Mouse (Mus musculus) liver, embryonic 16.5 days (tissue): Measurements from ENCODE around the gene Naip1. TPM values are rescaled to one million over a fixed set of nuclear protein-coding genes. Genes with fewer than 3 reads are reported as not detected.
"Not testable (repeated sequence)": the region's sequence is repeated elsewhere in the genome, so short reads cannot be mapped to it uniquely, and the experiment has no call there.

Source experiments
- ATAC-seq: fragments of 200-750 bp; cut with Nextera tagmentation; 2 replicates; pipeline ENCODE4 v1.8.0; 2017; ENCODE audit warnings: low read depth, mild to moderate bottlenecking, moderate number of reproducible peaks, moderate library complexity
- H3K27ac ChIP-seq: fragments of 300-500 bp; sonication (generic); 2 replicates; pipeline ENCODE4 v1.5.1; 2014; ENCODE audit warnings: mild to moderate bottlenecking, low read length
- H3K27me3 ChIP-seq: fragments of 300-500 bp; sonication (generic); 2 replicates; pipeline ENCODE4 v1.6.1; 2014; ENCODE audit warnings: low read depth, low read length, mixed read lengths; ENCODE audit not compliant: control insufficient read depth, insufficient read depth
- H3K36me3 ChIP-seq: fragments of 300-500 bp; sonication (generic); 2 replicates; pipeline ENCODE4 v1.6.1; 2014; ENCODE audit warnings: mild to moderate bottlenecking; ENCODE audit not compliant: control insufficient read depth, insufficient read depth
- H3K4me1 ChIP-seq: fragments of 300-500 bp; sonication (generic); 2 replicates; pipeline ENCODE4 v1.6.1; 2014; ENCODE audit warnings: low read depth, low read length, mixed read lengths; ENCODE audit not compliant: control insufficient read depth
- H3K4me2 ChIP-seq: fragments of 300-500 bp; sonication (generic); 2 replicates; pipeline ENCODE4 v1.6.1; 2014; ENCODE audit warnings: low read depth, low read length, mixed read lengths
- H3K4me3 ChIP-seq: fragments of 300-500 bp; sonication (generic); 2 replicates; pipeline ENCODE4 v1.5.1; 2014; ENCODE audit warnings: low read depth, mild to moderate bottlenecking, low read length
- H3K9ac ChIP-seq: fragments of 300-500 bp; sonication (generic); 2 replicates; pipeline ENCODE4 v1.6.1; 2014; ENCODE audit warnings: low read depth, low read length
- H3K9me3 ChIP-seq: fragments of 300-500 bp; sonication (generic); replicated peaks from 2 replicates; pipeline ENCODE4 v1.6.1; 2016; ENCODE audit warnings: low read length; ENCODE audit not compliant: control insufficient read depth
- WGBS: fragments of 180-500 bp; shearing (Covaris S2); extraction: QIAGEN DNeasy Blood & Tissue Kit; methylation state at CpG from one replicate; pipeline ENCODE4 v1.1.7; 2014; ENCODE audit not compliant: insufficient replicate concordance; 5-methylcytosine and 5-hydroxymethylcytosine counted together
- polyA plus RNA-seq: library from polyadenylated mRNA; unstranded; fragments of >200 nt; fragmentation: Nextera tagmentation; extraction: Ambion mirVana; gene quantifications from 2 replicates; pipeline ENCODE4 v1.2.1, GENCODE M21; 2015

Gene Naip1
- 0.08 TPM in 1 of 2 replicates, not detected in the other for polyA plus RNA-seq

DNA sequence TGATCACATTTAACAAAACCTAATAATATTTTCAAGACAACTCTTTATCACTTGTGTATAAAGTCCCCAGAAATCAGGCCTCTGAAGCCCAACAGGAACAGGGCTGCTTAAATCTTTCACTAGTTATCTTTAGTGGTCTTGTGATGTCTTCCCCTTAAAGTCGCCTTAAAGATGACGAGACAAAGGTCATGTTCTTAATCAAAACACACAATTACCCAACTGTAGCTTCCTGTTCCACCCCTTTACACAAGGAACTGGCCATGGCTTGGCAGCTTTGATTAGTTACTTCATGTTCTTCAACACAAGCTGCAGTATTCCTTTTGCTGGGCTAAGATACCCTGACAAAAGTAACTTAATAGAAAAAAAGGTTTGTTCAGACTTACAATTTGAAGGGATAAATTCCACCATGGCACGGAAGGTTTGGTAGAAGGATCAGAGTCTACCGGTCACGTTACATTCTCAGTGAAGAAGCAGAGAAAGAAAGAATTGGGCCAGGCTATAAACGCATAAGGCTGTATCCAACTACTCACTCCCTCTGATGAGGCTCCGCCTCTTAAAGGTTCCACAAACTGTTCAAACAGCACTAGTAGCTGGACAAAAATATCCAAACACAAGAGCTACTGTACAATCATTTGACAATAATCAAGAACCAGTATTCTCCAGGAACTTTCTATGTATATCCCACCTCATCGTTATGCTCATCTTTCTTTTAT lies at the start of gene Naip1:
Gene Naip1, minus strand, starts transcription at position 455 of the 713 bp plus-strand sequence.
- 57% methylated on average over 8 of the region's 8 CpGs for WGBS
- ATAC-seq, H3K4me1 ChIP-seq, H3K9ac ChIP-seq, H3K4me3 ChIP-seq, H3K27me3 ChIP-seq, H3K27ac ChIP-seq, H3K4me2 ChIP-seq, H3K36me3 ChIP-seq, H3K9me3 ChIP-seq: not testable (repeated sequence)

GRCm38 (mm10) chr13:100499625-100500024 lies 47.0 kb upstream of the Naip1 start:
- H3K4me2 ChIP-seq, H3K27ac ChIP-seq, H3K9ac ChIP-seq, H3K27me3 ChIP-seq, H3K36me3 ChIP-seq, H3K9me3 ChIP-seq, H3K4me3 ChIP-seq, H3K4me1 ChIP-seq, ATAC-seq: not testable (repeated sequence)

GRCm38 (mm10) chr13:100495337-100495736 lies 42.7 kb upstream of the Naip1 start:
- Histone ChIP-seq H3K4me3 (no peak overlapping the region), H3K9me3 (no peaks in the 10 kb centered on the region), H3K4me1 (peaks cover 12% of the 10 kb centered on the region), H3K36me3 (no peaks in the 10 kb centered on the region), H3K27me3 (no peaks in the 10 kb centered on the region), H3K27ac (no peak overlapping the region), H3K9ac (no peak overlapping the region), H3K4me2 (no peak overlapping the region)
- ATAC-seq: no peak
- WGBS: 47% methylated on average over 4 of the region's 4 CpGs

DNA sequence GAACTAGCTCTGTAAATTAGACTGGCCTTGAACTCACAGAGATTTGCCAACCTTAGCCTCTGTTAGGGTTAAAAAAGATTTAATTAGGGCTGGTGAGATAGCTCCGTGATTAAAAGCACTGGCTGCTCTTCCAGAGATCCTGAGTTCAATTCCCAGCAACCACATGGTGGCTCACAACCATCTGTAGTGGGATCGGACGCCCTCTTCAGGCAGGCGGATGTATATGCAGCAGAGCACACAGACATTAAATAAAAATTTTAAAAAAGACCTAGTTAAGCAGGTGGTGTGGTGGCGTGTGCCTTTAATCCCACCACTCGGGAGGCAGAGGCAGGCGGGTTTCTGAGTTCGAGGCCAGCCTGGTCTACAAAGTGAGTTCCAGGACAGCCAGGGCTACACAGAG lies 41.7 kb upstream of the Naip1 start:
- H3K36me3 ChIP-seq, ATAC-seq, H3K9ac ChIP-seq, H3K4me2 ChIP-seq, H3K27me3 ChIP-seq, H3K9me3 ChIP-seq, H3K27ac ChIP-seq, H3K4me3 ChIP-seq: not testable (repeated sequence)
- peaks cover 12% of the 10 kb centered on the region for H3K4me1 ChIP-seq
- WGBS: 54% methylated on average over 8 of the region's 8 CpGs

- 39% methylated on average over 8 of the region's 8 CpGs for WGBS
- no peak overlapping the region for H3K27ac ChIP-seq
- peaks cover 12% of the 10 kb centered on the region for H3K4me1 ChIP-seq
- no peak overlapping the region for H3K4me3 ChIP-seq
- no peaks in the 10 kb centered on the region for H3K9me3 ChIP-seq
- H3K36me3 ChIP-seq: no peaks in the 10 kb centered on the region
- no peak overlapping the region for H3K9ac ChIP-seq
- ATAC-seq: no peak
- no peak overlapping the region for H3K4me2 ChIP-seq
- H3K27me3 ChIP-seq: no peaks in the 10 kb centered on the region
These were observed 40.6 kb upstream of the Naip1 start for GRCm38 (mm10) chr13:100493313-100493712.

DNA sequence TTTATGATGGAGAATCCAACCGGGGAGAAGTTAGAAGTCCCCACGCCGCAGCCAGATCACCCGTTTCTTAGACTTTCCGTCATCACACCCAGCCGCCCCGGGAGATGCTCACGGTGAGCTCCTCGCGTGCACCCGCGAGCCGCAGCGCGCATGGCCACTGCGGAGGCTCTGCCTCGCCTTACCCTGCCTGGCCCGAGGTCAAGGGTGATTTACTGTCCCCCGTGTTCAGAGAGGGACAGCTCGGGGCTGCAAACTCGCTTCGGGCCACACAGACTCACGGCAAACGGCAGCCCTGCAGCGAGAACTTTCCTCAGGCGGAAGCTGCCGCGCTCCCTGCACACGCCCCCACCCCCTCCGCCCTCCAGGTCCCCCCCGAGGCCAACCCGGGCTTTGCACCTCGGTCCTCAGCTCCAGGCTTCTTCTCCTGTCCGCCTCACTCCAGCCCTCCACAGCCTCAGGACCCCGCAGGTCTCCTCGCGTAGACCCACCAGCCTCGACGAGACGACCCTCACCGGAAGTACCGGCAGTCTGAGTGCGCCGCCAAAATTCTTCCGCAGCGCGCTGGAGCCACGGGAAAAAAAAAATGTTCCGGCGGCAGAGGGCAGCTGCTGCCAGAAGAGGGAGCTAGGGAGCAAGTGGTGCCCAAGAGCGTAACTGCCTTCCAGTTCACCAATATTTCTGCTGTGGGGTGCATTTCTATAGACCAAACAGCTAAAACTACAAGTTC lies 39.6 kb upstream of the Naip1 start, which contains the start of gene Gtf2h2:
Gene Gtf2h2, minus strand, starts transcription at position 519 of the 727 bp plus-strand sequence.
- Histone ChIP-seq H3K36me3 (peaks cover 3% of the 10 kb centered on the region; the same call in 1 of the 2 replicates), H3K4me3 (peak within 1 kb of the TSS; percentile 97), H3K9me3 (no peaks in the 10 kb centered on the region), H3K9ac (peak within 1 kb of the TSS; percentile 88), H3K27me3 (no peaks in the 10 kb centered on the region), H3K4me2 (peak within 1 kb of the TSS; percentile 84), H3K4me1 (peaks cover 12% of the 10 kb centered on the region), H3K27ac (peak within 1 kb of the TSS; percentile 63)
- ATAC-seq: peak; percentile 74
- under 1% methylated on average over 51 of the region's 51 CpGs for WGBS

- Histone ChIP-seq H3K9ac (peak overlapping the region; percentile 88), H3K27me3 (no peaks in the 10 kb centered on the region), H3K27ac (peak overlapping the region; percentile 63), H3K9me3 (no peaks in the 10 kb centered on the region), H3K36me3 (peaks cover 3% of the 10 kb centered on the region; the same call in 1 of the 2 replicates), H3K4me2 (peak overlapping the region; percentile 84), H3K4me3 (peak overlapping the region; percentile 97), H3K4me1 (peaks cover 12% of the 10 kb centered on the region)
- 16% methylated on average over 6 of the region's 6 CpGs for WGBS
- ATAC-seq: no peak
These were observed 39.0 kb upstream of the Naip1 start for GRCm38 (mm10) chr13:100491623-100492022.

DNA sequence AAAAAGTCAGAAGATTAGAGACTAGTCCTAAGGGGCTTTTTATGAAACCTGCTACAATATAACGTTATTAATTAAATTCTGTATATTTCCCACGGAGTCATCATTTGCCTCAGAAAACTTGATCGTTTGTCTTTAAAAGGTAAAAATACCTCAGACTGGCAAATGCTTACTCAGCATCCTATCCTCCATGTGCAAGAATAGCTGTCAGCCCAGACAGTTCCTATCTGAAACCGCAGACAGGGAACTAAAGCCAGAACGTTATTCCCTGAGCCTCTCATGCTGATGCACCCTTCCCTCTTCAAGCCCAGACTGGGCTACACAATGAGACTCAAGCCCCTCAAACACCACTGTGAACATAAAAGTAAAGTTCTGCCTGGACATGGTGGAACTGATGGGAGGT lies 37.8 kb upstream of the Naip1 start:
- no peak for ATAC-seq
- no peak overlapping the region for H3K27ac ChIP-seq
- no peak overlapping the region for H3K9ac ChIP-seq
- H3K9me3 ChIP-seq: no peaks in the 10 kb centered on the region
- H3K36me3 ChIP-seq: peaks cover 3% of the 10 kb centered on the region; the same call in 1 of the 2 replicates
- no peak overlapping the region for H3K4me3 ChIP-seq
- H3K4me1 ChIP-seq: peaks cover 12% of the 10 kb centered on the region
- no peaks in the 10 kb centered on the region for H3K27me3 ChIP-seq
- 60% methylated on average over 5 of the region's 5 CpGs for WGBS
- no peak overlapping the region for H3K4me2 ChIP-seq

DNA sequence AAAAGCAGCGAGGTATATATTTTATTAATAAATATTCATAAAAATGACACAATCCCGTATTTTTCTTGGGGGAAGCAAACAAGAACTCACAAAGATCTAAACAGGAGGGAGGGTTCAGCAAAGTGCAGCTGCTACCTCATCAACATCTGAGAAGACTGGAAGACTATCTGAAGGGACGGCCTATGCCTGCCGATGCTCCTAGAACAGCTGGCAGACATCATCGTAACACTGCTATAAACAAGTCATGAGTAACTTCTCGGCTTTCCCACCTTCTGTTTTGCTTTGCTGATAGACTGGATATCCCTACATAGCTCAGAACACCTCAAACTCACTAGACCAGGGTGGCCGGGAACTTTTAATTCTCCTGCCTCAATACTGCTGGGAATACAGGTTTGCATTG lies 30.9 kb upstream of the Naip1 start:
- ATAC-seq: no peak
- no peak overlapping the region for H3K4me2 ChIP-seq
- 79% methylated on average over 7 of the region's 7 CpGs for WGBS
- no peaks in the 10 kb centered on the region for H3K4me1 ChIP-seq
- no peak overlapping the region for H3K27ac ChIP-seq
- no peaks in the 10 kb centered on the region for H3K27me3 ChIP-seq
- H3K4me3 ChIP-seq: no peak overlapping the region
- H3K9ac ChIP-seq: no peak overlapping the region
- H3K9me3 ChIP-seq: no peaks in the 10 kb centered on the region
- peaks cover 5% of the 10 kb centered on the region for H3K36me3 ChIP-seq
